Mouse (Mus musculus): ENCODE measurements around the gene Epc2. TPM values are rescaled to one million over a fixed set of nuclear protein-coding genes. Genes with fewer than 3 reads are reported as not detected.

The Epc2 gene
- total RNA-seq, 1 experiment from 2014 or later, result 69.8 TPM

Other genes with a start within 250 kb of the Epc2 start
- 0.64 to 1.3 TPM in 2 of 3 replicates, not detected in the other for gene Kif5c, start 167.8 kb downstream of the Epc2 start, total RNA-seq (2017)

Measured in monocyte, adult 5-6 weeks (primary cell).